Mouse (Mus musculus): ENCODE measurements around the gene Bcl3. TPM values are rescaled to one million over a fixed set of nuclear protein-coding genes. Genes with fewer than 3 reads are reported as not detected.

Gene Bcl3
- polyA plus RNA-seq, 1 experiment: 17.3 TPM

- H3K9me3 ChIP-seq (replicated peaks; ENCODE audit: control insufficient read depth, insufficient read depth, low read length, poor library complexity, severe bottlenecking): no peaks in the 10 kb centered on the region
- no peak overlapping the region for H3K27ac ChIP-seq (ENCODE audit: insufficient read depth, low read length)
- peaks cover 4% of the 10 kb centered on the region for H3K4me1 ChIP-seq (ENCODE audit: control insufficient read depth, insufficient read depth, low read length)
- no peaks in the 10 kb centered on the region for H3K36me3 ChIP-seq (ENCODE audit: control insufficient read depth, insufficient read depth, low read length, poor library complexity, severe bottlenecking)
- H3K9ac ChIP-seq (ENCODE audit: low read depth, poor library complexity, severe bottlenecking): no peak overlapping the region
- H3K27me3 ChIP-seq (ENCODE audit: control insufficient read depth, insufficient read depth, low read length, poor library complexity, severe bottlenecking): no peaks in the 10 kb centered on the region
- TF ChIP-seq EP300 (IDR thresholded peaks at IDR 0.05; ENCODE audit: insufficient read depth, low read depth, low read length) (no peak), CTCF (IDR thresholded peaks at IDR 0.05; ENCODE audit: low read depth, low read length) (no peak), POLR2A (IDR thresholded peaks at IDR 0.05; ENCODE audit: insufficient read depth, low read length) (no peak)
- no peak overlapping the region for H3K4me3 ChIP-seq (ENCODE audit: low read depth, low read length)
Observed at GRCm38 (mm10) chr7:19865246-19866036, 42.9 kb upstream of the Bcl3 start.

- H3K9ac ChIP-seq (ENCODE audit: low read depth, poor library complexity, severe bottlenecking): no peak overlapping the region
- no peaks in the 10 kb centered on the region for H3K27me3 ChIP-seq (ENCODE audit: control insufficient read depth, insufficient read depth, low read length, poor library complexity, severe bottlenecking)
- H3K36me3 ChIP-seq (ENCODE audit: control insufficient read depth, insufficient read depth, low read length, poor library complexity, severe bottlenecking): no peaks in the 10 kb centered on the region
- H3K4me1 ChIP-seq (ENCODE audit: control insufficient read depth, insufficient read depth, low read length): peaks cover 4% of the 10 kb centered on the region
- H3K9me3 ChIP-seq (replicated peaks; ENCODE audit: control insufficient read depth, insufficient read depth, low read length, poor library complexity, severe bottlenecking): no peaks in the 10 kb centered on the region
- TF ChIP-seq EP300 (IDR thresholded peaks at IDR 0.05; ENCODE audit: insufficient read depth, low read depth, low read length) (no peak), POLR2A (IDR thresholded peaks at IDR 0.05; ENCODE audit: insufficient read depth, low read length) (no peak), CTCF (IDR thresholded peaks at IDR 0.05; ENCODE audit: low read depth, low read length) (no peak)
- no peak overlapping the region for H3K4me3 ChIP-seq (ENCODE audit: low read depth, low read length)
- H3K27ac ChIP-seq (ENCODE audit: insufficient read depth, low read length): no peak overlapping the region
Observed at GRCm38 (mm10) chr7:19864241-19864640, 41.7 kb upstream of the Bcl3 start.

GRCm38 (mm10) chr7:19861199-19861598 lies 38.6 kb upstream of the Bcl3 start, which contains the start of gene Ceacam16:
Gene Ceacam16 (minus strand): TSS chr7:19861299.
- Histone ChIP-seq H3K27me3 (ENCODE audit: control insufficient read depth, insufficient read depth, low read length, poor library complexity, severe bottlenecking) (no peaks in the 10 kb centered on the region), H3K9ac (ENCODE audit: low read depth, poor library complexity, severe bottlenecking) (no peak within 1 kb of the TSS), H3K4me3 (ENCODE audit: low read depth, low read length) (no peak within 1 kb of the TSS), H3K36me3 (ENCODE audit: control insufficient read depth, insufficient read depth, low read length, poor library complexity, severe bottlenecking) (no peaks in the 10 kb centered on the region), H3K9me3 (replicated peaks; ENCODE audit: control insufficient read depth, insufficient read depth, low read length, poor library complexity, severe bottlenecking) (no peaks in the 10 kb centered on the region), H3K4me1 (ENCODE audit: control insufficient read depth, insufficient read depth, low read length) (peaks cover 4% of the 10 kb centered on the region), H3K27ac (ENCODE audit: insufficient read depth, low read length) (no peak within 1 kb of the TSS)
- TF ChIP-seq CTCF (IDR thresholded peaks at IDR 0.05; ENCODE audit: low read depth, low read length) (no peak), POLR2A (IDR thresholded peaks at IDR 0.05; ENCODE audit: insufficient read depth, low read length) (no peak), EP300 (IDR thresholded peaks at IDR 0.05; ENCODE audit: insufficient read depth, low read depth, low read length) (no peak)

- no peaks in the 10 kb centered on the region for H3K9me3 ChIP-seq (replicated peaks; ENCODE audit: control insufficient read depth, insufficient read depth, low read length, poor library complexity, severe bottlenecking)
- TF ChIP-seq POLR2A (IDR thresholded peaks at IDR 0.05; ENCODE audit: insufficient read depth, low read length) (no peak), EP300 (IDR thresholded peaks at IDR 0.05; ENCODE audit: insufficient read depth, low read depth, low read length) (no peak), CTCF (IDR thresholded peaks at IDR 0.05; ENCODE audit: low read depth, low read length) (no peak)
- H3K9ac ChIP-seq (ENCODE audit: low read depth, poor library complexity, severe bottlenecking): no peak overlapping the region
- H3K27ac ChIP-seq (ENCODE audit: insufficient read depth, low read length): no peak overlapping the region
- peaks cover 2% of the 10 kb centered on the region for H3K4me1 ChIP-seq (ENCODE audit: control insufficient read depth, insufficient read depth, low read length)
- H3K27me3 ChIP-seq (ENCODE audit: control insufficient read depth, insufficient read depth, low read length, poor library complexity, severe bottlenecking): no peaks in the 10 kb centered on the region
- no peaks in the 10 kb centered on the region for H3K36me3 ChIP-seq (ENCODE audit: control insufficient read depth, insufficient read depth, low read length, poor library complexity, severe bottlenecking)
- H3K4me3 ChIP-seq (ENCODE audit: low read depth, low read length): no peak overlapping the region
Observed at GRCm38 (mm10) chr7:19859740-19860139, 37.2 kb upstream of the Bcl3 start.

DNA sequence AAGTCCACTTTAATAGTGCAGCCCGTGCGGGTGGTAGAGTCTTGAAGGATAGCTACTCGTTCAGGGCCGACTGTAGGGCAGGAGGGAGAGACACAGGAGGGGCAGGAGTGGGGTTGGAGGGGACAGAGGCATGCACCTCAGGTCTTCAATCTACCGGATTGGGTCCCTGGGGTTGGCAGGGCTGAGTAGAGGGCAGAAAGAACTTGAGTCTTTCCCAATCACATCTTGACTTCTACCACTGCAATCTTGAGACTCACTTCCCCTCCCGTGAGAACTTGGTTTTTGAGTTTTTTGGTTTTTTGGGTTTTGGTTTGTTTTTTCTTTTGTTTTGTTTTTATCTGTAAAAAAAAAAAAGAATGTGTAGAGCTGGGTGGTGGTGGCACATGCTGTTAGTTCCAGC lies 33.7 kb upstream of the Bcl3 start:
- Histone ChIP-seq H3K9ac (ENCODE audit: low read depth, poor library complexity, severe bottlenecking) (no peak overlapping the region), H3K4me3 (ENCODE audit: low read depth, low read length) (no peak overlapping the region), H3K27me3 (ENCODE audit: control insufficient read depth, insufficient read depth, low read length, poor library complexity, severe bottlenecking) (no peaks in the 10 kb centered on the region), H3K4me1 (ENCODE audit: control insufficient read depth, insufficient read depth, low read length) (no peaks in the 10 kb centered on the region), H3K27ac (ENCODE audit: insufficient read depth, low read length) (no peak overlapping the region), H3K9me3 (replicated peaks; ENCODE audit: control insufficient read depth, insufficient read depth, low read length, poor library complexity, severe bottlenecking) (no peaks in the 10 kb centered on the region), H3K36me3 (ENCODE audit: control insufficient read depth, insufficient read depth, low read length, poor library complexity, severe bottlenecking) (no peaks in the 10 kb centered on the region)
- TF ChIP-seq CTCF (IDR thresholded peaks at IDR 0.05; ENCODE audit: low read depth, low read length) (no peak), POLR2A (IDR thresholded peaks at IDR 0.05; ENCODE audit: insufficient read depth, low read length) (no peak), EP300 (IDR thresholded peaks at IDR 0.05; ENCODE audit: insufficient read depth, low read depth, low read length) (no peak)

DNA sequence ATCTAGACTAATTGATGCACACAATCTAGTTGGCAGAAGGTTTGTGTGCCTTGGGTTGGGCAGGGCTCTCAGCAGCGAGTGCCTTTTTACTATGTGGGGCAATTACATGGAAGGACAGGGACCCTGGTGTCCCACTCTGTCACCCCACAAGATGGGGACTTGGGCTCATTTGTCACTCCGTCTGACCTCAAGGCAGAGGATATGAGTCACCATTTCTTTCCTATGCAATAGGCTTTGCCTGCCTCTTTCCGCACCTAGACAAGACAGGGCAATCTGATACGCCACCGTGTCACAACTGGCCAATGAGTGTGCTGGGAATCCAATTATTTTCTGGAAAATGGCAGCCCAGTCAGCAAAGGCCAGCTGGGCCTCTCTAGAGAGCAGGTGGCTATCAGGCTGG lies 33.1 kb upstream of the Bcl3 start:
- Histone ChIP-seq H3K9ac (ENCODE audit: low read depth, poor library complexity, severe bottlenecking) (no peak overlapping the region), H3K27ac (ENCODE audit: insufficient read depth, low read length) (no peak overlapping the region), H3K4me3 (ENCODE audit: low read depth, low read length) (no peak overlapping the region), H3K4me1 (ENCODE audit: control insufficient read depth, insufficient read depth, low read length) (no peaks in the 10 kb centered on the region), H3K36me3 (ENCODE audit: control insufficient read depth, insufficient read depth, low read length, poor library complexity, severe bottlenecking) (no peaks in the 10 kb centered on the region), H3K9me3 (replicated peaks; ENCODE audit: control insufficient read depth, insufficient read depth, low read length, poor library complexity, severe bottlenecking) (no peaks in the 10 kb centered on the region), H3K27me3 (ENCODE audit: control insufficient read depth, insufficient read depth, low read length, poor library complexity, severe bottlenecking) (no peaks in the 10 kb centered on the region)
- TF ChIP-seq CTCF (IDR thresholded peaks at IDR 0.05; ENCODE audit: low read depth, low read length) (no peak), EP300 (IDR thresholded peaks at IDR 0.05; ENCODE audit: insufficient read depth, low read depth, low read length) (no peak), POLR2A (IDR thresholded peaks at IDR 0.05; ENCODE audit: insufficient read depth, low read length) (no peak)

Measured in ES-Bruce4 (cell line).